Mouse (Mus musculus): ENCODE measurements around the gene Guca2a. TPM values are rescaled to one million over a fixed set of nuclear protein-coding genes. Genes with fewer than 3 reads are reported as not detected.

The Guca2a gene
- total RNA-seq, 4 experiments from 2014 or later: 0.73 TPM; not detected in 3

Other genes with a start within 250 kb of the Guca2a start
- gene Ccdc30, start 222.2 kb upstream of the Guca2a start, total RNA-seq (2022): 10 to 100 TPM; 15.6 to 33.1 (median 20.5) TPM
- gene Ppcs, start 215.3 kb upstream of the Guca2a start, total RNA-seq (2022): 10 to 100 TPM; 47.3 to 58.1 (median 49.5) TPM
- gene Zmynd12, start 214.9 kb upstream of the Guca2a start, total RNA-seq (2022): 1 to 10 TPM; 3.7 to 9.4 (median 6.6) TPM
- gene Rimkla, start 145.1 kb upstream of the Guca2a start, total RNA-seq (2022): under 1 TPM; 0.29 to 0.59 (median 0.46) TPM
- 10 to 100 TPM; 36.4 to 54.2 (median 52.0) TPM for gene Foxj3, start 100.7 kb upstream of the Guca2a start, total RNA-seq (2022)
- gene Frg2f1, start 98.2 kb upstream of the Guca2a start, total RNA-seq (2022): 10 to 100 TPM in 1 of 4 experiments, 1 to 10 TPM in 3; 8.7 to 10.2 (median 9.2) TPM
- not detected for gene Guca2b, start 21.2 kb downstream of the Guca2a start, total RNA-seq (2022)
- 10 to 100 TPM in 3 of 4 experiments, 1 to 10 TPM in 1; 8.1 to 28.5 (median 18.5) TPM for gene Hivep3, start 96.1 kb downstream of the Guca2a start, total RNA-seq (2022)

Data from adrenal gland, adult 8-10 months (tissue).